Mouse (Mus musculus): Measurements from ENCODE around the gene Olfr466.

Gene Olfr466

DNA sequence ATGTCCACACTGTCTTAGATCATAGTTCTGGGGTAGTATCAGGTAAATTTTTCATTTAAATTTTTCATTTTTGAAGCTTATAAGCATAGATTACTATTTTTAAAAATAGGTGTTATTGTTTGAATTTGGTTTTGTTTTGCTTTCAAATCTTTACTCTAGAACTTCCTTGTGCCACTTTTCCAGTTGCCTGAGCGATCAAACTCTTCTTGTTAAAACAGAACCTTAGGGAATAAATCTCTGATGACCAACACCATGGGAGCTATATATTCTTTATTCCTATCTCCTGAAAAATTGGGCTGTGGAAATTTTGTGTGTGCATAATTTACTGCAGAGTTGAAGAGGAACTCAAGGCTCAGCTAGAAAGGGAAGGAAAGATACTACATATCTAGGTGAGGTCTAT lies at the start of gene Olfr466:
Olfr466 (plus strand) TSS at position 301 of the 400 bp plus-strand sequence.
- no peak for DNase-seq

DNA sequence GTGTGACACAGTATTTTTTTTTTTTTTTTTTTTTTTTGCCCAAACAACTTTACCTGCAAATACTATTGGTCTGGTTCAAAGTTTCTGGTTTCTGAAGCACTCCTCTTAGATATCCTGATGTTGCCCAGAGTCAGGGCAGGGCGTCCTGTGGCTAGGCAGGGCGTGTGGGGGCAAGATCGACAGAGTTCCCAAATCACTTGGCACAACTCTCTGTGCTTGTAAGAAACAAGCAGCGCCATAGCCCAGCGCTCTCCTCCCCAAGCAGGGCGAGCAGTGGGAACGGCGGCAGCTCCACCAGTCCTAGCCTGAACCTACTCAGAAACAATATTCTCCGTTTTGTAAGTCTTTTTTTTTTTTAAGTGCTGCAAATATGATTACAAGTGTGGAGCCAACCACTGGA lies 49.4 kb upstream of the Olfr466 start:
- DNase-seq, result no peak

DNA sequence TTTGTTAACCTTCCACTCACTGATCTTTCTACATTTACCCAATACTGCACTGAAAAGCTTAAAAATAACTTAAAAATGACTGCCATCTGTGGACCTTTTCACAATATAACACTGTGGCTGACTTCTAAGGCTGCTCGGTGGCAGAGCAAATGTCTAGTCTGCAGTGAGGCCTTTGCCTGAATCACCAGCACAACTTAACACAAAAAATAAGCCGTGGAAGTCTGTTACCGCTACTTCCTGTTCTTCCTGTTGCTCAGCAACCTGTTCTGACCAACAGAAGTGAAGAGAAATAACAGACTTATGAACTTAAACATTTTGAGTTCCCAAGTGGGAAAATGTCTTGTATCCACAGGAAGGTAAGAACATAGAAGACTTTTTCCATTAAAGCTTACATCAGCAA lies 48.8 kb upstream of the Olfr466 start:
- no peak for DNase-seq

DNA sequence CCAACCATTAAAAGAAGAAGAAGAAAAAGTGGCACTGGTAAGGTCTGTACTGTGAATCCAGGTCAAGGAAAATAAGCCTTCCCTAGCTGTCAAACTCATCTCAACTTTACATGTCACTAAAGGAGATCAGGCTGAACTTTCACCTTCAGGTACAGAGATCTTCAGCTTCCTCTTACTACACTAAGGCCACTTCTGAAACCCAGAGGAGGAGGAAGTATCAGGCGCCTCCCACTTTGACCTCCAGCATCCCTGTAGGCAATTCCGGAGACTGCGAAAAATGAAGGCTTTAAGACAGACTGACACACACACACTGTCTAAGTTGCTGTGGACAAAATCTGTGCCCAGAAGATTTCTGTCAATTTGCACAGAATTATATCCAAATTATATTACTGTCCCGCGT lies 38.1 kb upstream of the Olfr466 start:
- DNase-seq, result no peak

DNA sequence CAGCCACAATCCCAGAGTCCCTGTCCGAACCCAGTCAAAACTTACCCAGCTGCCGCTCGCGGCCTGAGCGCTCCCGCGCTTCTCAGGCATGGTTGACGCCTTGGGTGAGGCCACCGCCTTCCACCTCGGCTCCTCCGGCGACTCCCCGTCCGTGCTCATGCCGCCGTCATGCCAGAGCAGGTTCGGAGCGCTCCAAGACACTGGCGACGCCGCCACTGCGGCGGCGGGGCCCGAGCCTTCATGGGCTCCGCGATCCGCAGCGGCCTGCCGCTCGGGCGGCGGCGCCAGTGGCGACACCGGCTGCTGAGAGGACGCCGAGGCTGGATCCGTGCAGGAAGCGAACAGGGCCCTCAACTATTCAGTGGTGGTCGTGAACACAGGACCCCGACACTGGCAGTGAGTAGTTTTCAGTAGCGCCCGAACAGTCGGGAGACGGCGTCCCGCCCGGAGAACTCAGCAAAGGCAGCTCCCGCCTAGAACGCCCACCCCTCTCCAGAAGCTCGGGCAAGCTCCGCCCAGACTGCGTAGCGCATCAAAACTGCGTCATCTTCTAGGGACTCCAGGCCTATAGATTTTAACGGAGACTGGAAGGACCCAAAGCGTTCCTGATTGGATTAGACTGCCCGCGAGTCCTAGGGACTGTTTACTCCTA lies 37.5 kb upstream of the Olfr466 start, which contains the start of gene Mfsd14b:
Mfsd14b (minus strand) TSS at position 517 of the 652 bp plus-strand sequence.
- DNase-seq, result peak; percentile 83

DNA sequence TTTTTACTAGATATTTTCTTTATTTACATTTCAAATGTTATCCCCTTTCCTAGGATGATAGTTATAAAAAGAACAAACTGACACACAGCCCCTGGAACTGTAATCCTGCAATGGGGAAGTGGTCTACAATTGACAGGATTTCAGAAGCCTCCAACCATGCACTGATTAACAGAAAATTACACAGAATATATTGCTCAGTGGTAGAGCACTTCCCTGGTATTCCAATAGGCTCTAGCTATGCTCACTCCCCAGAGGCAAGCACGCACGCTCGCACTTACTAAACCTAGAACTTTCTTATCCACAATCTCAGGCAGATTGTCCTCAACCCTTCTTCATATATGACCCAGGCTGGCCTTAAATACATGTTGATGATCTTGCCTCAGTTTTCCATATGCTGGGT lies 36.8 kb upstream of the Olfr466 start:
- DNase-seq, result no peak

DNA sequence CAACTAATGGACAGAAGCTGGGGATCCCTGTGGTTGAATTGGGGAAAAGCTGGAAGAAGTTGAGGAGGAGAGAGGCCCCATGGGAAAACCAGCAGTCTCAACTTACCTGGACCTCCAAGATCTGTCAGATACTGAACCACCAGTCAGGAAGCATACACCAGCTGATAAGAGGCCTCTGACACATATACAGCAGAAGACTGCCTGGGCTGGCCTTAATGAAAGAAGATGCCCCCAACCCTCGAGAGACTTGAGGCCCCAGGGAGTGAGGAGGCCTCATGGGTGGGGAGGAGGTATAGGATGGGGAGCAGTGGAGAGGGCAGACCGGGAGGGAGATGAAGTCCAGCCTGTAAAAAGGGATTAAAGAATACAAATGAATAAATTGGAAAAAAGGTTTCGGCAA lies 29.1 kb upstream of the Olfr466 start:
- no peak for DNase-seq

DNA sequence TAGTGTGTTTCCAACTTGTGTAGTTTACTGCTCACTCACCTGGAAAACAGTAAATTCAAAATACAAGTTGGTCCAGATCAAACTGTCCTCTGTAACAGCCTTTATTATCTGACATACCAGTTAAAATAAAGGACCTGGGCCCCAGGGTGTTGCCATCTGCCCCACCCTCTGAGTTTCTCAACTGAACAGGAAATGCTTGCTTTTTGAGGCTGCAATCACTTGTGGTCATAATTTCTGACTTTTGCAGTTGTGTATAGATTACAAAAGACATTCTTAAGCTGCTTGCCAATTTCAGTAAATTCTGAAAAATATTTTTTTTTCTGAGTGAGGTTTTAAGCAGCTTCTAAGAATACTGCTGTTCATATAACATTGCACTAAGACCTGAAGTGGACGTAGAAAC lies 27.9 kb upstream of the Olfr466 start:
- DNase-seq, result no peak

DNA sequence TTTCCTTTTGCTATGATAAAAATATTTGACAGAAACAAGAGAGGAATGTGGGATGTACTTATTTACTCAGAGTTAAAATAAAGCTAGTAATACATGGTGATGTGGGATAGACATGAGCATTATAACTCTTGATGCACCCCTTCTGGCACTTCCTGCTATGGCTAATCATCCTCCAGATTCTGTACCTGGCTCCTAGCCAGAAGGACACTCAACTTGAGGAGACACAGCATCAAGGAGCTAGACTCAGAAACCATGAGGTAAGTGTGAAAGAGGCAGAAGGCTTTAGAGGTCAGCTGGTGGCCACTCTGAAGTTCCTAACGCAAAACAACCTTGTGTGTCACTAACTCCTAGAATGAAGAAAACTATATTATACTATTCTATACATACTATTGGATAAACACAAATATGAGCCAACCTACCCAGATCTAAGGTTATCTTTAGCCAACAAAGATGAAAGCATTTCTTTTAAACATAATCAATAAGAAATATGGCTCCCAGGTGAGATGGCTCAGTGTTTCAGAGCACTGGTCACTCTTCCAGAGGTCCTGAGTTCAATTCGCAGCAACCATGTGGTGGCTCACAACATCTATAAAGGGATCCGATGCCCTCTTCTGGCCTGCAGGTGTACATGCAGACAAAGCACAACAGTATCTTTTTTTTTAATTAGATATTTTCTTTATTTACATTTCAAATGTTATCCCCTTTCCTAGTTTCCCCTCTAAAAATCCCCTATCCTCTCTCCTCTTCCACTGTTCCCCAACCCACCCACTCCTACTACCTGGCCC lies 22.8 kb upstream of the Olfr466 start:
- DNase-seq, result no peak

DNA sequence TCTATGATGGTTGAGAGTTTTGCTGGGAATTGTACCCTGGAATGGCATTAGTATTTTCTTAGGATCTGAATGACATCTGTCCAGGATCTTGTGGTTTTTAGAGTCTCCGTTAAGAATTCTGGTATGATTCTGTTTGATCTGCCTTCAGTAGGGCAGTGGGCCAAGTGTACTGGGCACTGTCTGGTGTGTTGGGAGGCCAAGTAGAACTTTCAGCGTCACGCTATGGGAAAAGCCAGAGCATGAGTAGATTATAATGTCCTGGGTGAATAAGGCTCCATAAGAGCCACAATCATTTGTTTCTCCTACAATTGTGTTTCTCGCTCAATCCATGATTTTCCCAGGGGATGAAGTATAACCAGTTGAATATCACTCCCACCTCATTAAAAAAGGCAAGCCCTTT lies 12.3 kb upstream of the Olfr466 start, which contains the start of gene Olfr465-ps1:
Olfr465-ps1 (plus strand) TSS at position 301 of the 400 bp plus-strand sequence.
- DNase-seq, result no peak

DNA sequence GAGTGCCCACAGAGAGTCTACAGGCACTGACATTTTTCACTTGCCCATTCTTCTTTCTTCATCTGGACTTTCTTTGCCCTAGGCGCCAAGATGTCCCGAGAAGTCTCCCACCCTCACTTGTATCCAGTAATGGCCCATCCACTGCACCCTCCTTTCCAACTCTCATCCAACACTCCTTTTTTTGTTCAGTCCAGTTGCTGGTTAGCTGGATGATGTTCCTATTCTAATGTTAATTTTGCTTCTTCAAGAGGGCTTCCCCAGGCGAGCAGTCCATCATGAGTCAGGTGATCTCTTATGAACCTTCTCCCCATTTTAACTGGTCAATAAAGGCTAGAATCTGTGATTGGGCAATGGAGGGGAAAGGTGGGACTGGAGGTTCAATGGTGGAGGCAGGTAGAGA lies 24.1 kb downstream of the Olfr466 start:
- DNase-seq, result no peak

DNA sequence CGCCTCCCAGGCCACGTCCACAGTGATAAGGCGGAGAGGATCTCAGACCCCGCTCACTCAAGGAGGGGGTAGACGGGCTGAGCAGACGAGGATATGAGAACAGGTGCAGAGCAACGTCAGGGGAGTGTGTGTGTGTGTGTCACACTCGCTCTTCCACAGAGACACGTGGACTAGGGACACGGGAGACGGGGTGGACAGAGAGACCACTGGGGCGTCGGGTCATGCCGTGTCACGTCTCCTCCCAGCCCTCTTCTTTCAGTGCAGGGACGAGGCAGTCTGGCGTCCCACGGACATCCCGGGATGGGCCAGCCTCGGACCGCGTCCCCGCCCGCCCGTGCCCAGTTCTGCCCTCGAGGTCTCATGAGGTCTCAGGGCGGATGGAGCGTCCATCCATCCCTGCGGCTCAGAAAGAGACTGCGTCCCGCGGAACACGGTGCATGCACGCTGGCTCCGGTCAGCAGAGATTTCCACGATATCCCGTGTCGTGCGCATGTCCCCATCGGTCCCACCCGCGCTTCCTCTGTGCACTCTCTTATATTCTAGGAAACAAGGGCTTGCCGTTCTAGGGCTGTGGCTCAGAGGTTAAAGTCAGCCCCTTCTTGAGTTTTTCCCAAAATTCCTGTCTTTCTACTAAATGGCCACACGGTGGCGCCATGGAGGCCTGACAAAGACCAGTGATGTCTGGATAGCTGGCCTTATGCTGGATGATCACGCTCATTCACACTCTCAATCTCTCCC lies 25.9 kb downstream of the Olfr466 start:
- peak; percentile 2 for DNase-seq

DNA sequence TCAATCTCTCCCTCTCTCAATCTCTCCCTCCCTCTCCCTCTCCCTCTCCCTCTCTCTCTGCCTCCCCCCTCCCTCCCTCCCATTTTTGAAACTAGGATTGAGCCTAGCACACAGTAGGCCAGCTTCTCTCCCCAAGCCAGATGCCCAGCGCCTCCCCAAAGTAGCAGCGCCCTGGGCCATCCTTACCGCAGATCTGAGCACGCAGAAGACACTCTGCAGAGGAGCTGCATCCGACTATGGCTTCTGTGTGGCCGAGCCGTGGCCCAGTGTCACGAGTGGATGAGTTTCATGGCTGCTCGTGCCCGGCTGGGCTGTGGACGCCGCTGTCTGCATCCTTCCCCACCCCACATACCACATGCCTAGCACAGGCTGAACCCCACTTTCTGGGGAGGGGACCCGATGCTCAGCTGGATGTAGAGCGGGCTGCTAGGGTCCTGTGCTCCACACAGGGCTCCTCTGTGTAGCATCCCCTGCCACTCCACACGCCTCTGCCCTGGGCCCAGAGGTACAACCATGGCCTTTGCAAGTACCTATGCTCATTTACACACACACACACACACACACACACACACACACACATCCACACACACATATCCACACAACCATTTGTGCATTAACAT lies 26.5 kb downstream of the Olfr466 start:
- DNase-seq, result no peak

DNA sequence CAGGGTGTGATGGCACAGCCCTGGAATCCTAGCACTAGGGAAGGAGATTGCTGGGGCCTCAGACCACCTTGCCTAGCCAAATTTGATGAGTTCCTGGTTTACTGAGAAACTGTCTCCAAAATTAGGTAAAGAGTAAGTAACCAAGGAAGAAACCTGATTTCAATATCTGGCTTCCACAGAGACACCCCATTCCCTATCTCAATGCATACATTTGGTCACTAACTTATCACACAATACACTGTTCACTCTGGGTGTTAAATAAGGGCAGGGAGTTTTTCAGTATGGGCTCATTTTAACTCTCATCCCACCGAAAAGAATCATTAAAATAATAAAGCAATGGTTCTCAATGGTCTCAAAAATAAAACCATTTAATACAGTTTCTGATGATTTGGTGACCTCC lies 50.6 kb downstream of the Olfr466 start:
- DNase-seq, result no peak

Data from cerebellum, adult 11 months (tissue).